19 mouse cellular contexts compared by ENCODE assay signal in the genomic region with DNA sequence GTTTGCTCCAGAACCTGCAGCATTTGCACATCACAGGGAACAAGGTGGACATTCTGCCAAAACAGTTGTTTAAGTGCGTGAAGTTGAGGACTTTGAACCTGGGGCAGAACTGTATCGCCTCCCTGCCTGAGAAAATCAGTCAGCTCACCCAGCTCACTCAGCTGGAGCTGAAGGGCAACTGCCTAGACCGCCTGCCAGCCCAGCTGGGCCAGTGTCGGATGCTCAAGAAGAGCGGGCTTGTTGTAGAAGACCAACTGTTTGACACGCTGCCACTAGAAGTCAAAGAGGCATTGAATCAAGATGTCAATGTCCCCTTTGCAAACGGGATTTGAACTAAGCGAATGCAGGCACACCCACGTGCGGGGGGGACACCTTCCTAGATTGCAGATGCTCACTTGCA.
DNase-seq lines count a peak whose midpoint lies in the region; ATAC-seq and TF ChIP-seq lines count a peak whose summit lies in the region.
"Had no signal": no experiment of that assay in that cellular context is flagged by ENCODE, and none has a peak within 500 bp of the region (broad histone marks: within the 10 kb centered on the region; RNA-seq: fewer than 3 reads in every experiment).

No protein-coding gene starts in this region.

- ATAC-seq in liver, postnatal 0 days: no peak
- ATAC-seq: CD4-positive, CD25-positive, alpha-beta regulatory T cell, adult 4 months; forebrain, embryonic 13.5 days; hindbrain, embryonic 16.5 days had no signal

- 78% methylated on average over 10 of the region's 10 CpGs for WGBS in liver, adult 2 months
- WGBS in liver, postnatal 0 days (ENCODE audit: insufficient replicate concordance): 84% methylated on average over 10 of the region's 10 CpGs

- DNase-seq in cerebellum, adult 11-12 months: peak; percentile 22
- DNase-seq in cerebellum, adult 8-10 months: no peak
- peak; percentile 86 for DNase-seq in kidney, adult 9 months
- DNase-seq in kidney, postnatal 10 days: no peak
- DNase-seq in liver, adult 2 months (ENCODE audit: extremely low read depth, low read depth, low spot score): peak; percentile 66
- no peak for DNase-seq in liver, postnatal 0 days
- peak; percentile 21 for DNase-seq in layer of hippocampus, adult 9-10 months (ENCODE audit: low spot score)
- no peak for DNase-seq in lung, postnatal 14 days
- DNase-seq: heart, postnatal 36 days; liver, embryonic 13.5 days; midbrain, embryonic 14.5 days; thymus, postnatal 14 days had no signal

- peaks cover 23% of the 10 kb centered on the region for H3K36me3 ChIP-seq in liver, adult 2 months (ENCODE audit: control insufficient read depth, insufficient read depth, low read length)
- H3K36me3 ChIP-seq in liver, postnatal 0 days (replicated peaks; ENCODE audit: insufficient read depth, low read length): peaks cover 36% of the 10 kb centered on the region
- H3K36me3 ChIP-seq: G1E had no signal

- no peak overlapping the region for H3K9ac ChIP-seq in liver, adult 2 months (ENCODE audit: low read depth, low read length)
- no peak overlapping the region for H3K9ac ChIP-seq in liver, postnatal 0 days (replicated peaks)
- H3K9ac ChIP-seq: forebrain, embryonic 13.5 days; heart, embryonic 13.5 days; liver, embryonic 13.5 days had no signal

- TF ChIP-seq CTCF in liver, adult 2 months (IDR thresholded peaks at IDR 0.05; ENCODE audit: low read depth, low read length): no peak
- TF ChIP-seq CTCF in liver, postnatal 0 days (IDR thresholded peaks at IDR 0.05; ENCODE audit: low read depth): no peak

- H3K27ac ChIP-seq in liver, adult 2 months (replicated peaks; ENCODE audit: insufficient read depth, low read depth, low read length): no peak overlapping the region
- H3K27ac ChIP-seq in liver, postnatal 0 days (ENCODE audit: low read depth): no peak overlapping the region
- H3K27ac ChIP-seq: embryonic facial prominence, embryonic 10.5 days; forebrain, embryonic 13.5 days; heart, embryonic 13.5 days; kidney, postnatal 0 days; liver, embryonic 13.5 days had no signal

- no peak overlapping the region for H3K4me3 ChIP-seq in liver, adult 2 months (ENCODE audit: insufficient read depth, low read depth, low read length)
- no peak overlapping the region for H3K4me3 ChIP-seq in liver, postnatal 0 days (ENCODE audit: low read depth, low read length)
- H3K4me3 ChIP-seq: embryonic facial prominence, embryonic 10.5 days; forebrain, embryonic 13.5 days; heart, embryonic 13.5 days; liver, embryonic 13.5 days had no signal

- 0 out of 2 replicates have a peak, but pooled peaks cover 3% of the 10 kb centered on the region for H3K79me2 ChIP-seq in liver, adult 2 months (ENCODE audit: control insufficient read depth, insufficient read depth, low read length)

- no peak overlapping the region for H3K4me2 ChIP-seq in liver, postnatal 0 days (ENCODE audit: low read depth, low read length)
- H3K4me2 ChIP-seq: forebrain, embryonic 13.5 days; heart, embryonic 13.5 days; liver, embryonic 13.5 days had no signal

- H3K27me3 ChIP-seq in liver, adult 2 months (ENCODE audit: control insufficient read depth, insufficient read depth, low read length): no peaks in the 10 kb centered on the region
- H3K27me3 ChIP-seq in liver, postnatal 0 days (ENCODE audit: insufficient read depth, low read length): no peaks in the 10 kb centered on the region
- H3K27me3 ChIP-seq: forebrain, embryonic 13.5 days; heart, embryonic 13.5 days; liver, embryonic 13.5 days had no signal

- peaks cover 5% of the 10 kb centered on the region; the same call in 1 of the 2 replicates for H3K9me3 ChIP-seq in liver, postnatal 0 days (ENCODE audit: low read length)

- peaks cover 10% of the 10 kb centered on the region for H3K4me1 ChIP-seq in liver, adult 2 months (ENCODE audit: control insufficient read depth, insufficient read depth, low read length)
- peaks cover under 1% of the 10 kb centered on the region; the same call in 1 of the 2 replicates for H3K4me1 ChIP-seq in liver, postnatal 0 days (ENCODE audit: insufficient read depth)

- TF ChIP-seq EP300 in liver, postnatal 0 days (IDR thresholded peaks at IDR 0.05; ENCODE audit: low read depth): no peak

- TF ChIP-seq POLR2A in liver, adult 2 months (IDR thresholded peaks at IDR 0.05; ENCODE audit: extremely low read depth, insufficient read depth, low read length): no peak

Comparison
In these comparisons a context has a peak if more than half of its experiments do, and no peak if none do; other contexts are left out.
1. DNase-seq: peak in cerebellum, adult 11-12 months (single experiment), kidney, adult 9 months (single experiment), liver, adult 2 months (single experiment) and layer of hippocampus, adult 9-10 months (single experiment); none in cerebellum, adult 8-10 months (single experiment), kidney, postnatal 10 days (single experiment), liver, postnatal 0 days (single experiment) and lung, postnatal 14 days (single experiment).